Mouse (Mus musculus) liver, adult 2 months (tissue): ENCODE data around the gene Senp5.

Experiments used
- CTCF ChIP-seq: fragments of 200-500 bp; IDR thresholded peaks from 2 replicates; pipeline ENCODE4 v1.5.1; 2011; ENCODE audit warnings: low read depth, low read length, control low read depth
- POLR2A ChIP-seq: fragments of 200-500 bp; IDR thresholded peaks from 2 replicates; pipeline ENCODE4 v1.6.1; 2011; ENCODE audit warnings: low read length, control low read depth; ENCODE audit not compliant: insufficient read depth; ENCODE audit errors: extremely low read depth

- TF ChIP-seq POLR2A: no peak
- no peak for TF ChIP-seq CTCF
Measured at GRCm38 (mm10) chr16:32019678-32020077, 16.6 kb upstream of the Senp5 start.
